Mouse (Mus musculus) MEL (cell line): ENCODE data around the gene Foxj1.

Experiments
- CTCF ChIP-seq, 3 experiments: IDR thresholded peaks in 2 of 3; conservative IDR thresholded peaks in 1 of 3; 2 replicates each; pipeline ENCODE4 v1.5.1; 2011 to 2012; ENCODE audit warnings: low read length in 3 of 3, low read depth in 2 of 3, mild to moderate bottlenecking in 2 of 3, improper control_type of control experiment in 1 of 3, inconsistent platforms in 1 of 3, mixed read lengths in 1 of 3, moderate library complexity in 1 of 3; ENCODE audit not compliant: control insufficient read depth in 1 of 3, insufficient read depth in 1 of 3, poor library complexity in 1 of 3, severe bottlenecking in 1 of 3
- GATA1 ChIP-seq: IDR thresholded peaks from 2 replicates; pipeline ENCODE4 v1.6.1; 2011; ENCODE audit warnings: low read depth, low read length, improper control_type of control experiment
- KAT2A ChIP-seq: conservative IDR thresholded peaks from 2 replicates; pipeline ENCODE4 v1.6.1; 2012; ENCODE audit warnings: low read depth, low read length, improper control_type of control experiment, inconsistent platforms
- ZC3H11A ChIP-seq: IDR thresholded peaks from 2 replicates; pipeline ENCODE4 v1.6.1; 2012; ENCODE audit warnings: low read depth, mild to moderate bottlenecking, inconsistent platforms, low read length, improper control_type of control experiment

DNA sequence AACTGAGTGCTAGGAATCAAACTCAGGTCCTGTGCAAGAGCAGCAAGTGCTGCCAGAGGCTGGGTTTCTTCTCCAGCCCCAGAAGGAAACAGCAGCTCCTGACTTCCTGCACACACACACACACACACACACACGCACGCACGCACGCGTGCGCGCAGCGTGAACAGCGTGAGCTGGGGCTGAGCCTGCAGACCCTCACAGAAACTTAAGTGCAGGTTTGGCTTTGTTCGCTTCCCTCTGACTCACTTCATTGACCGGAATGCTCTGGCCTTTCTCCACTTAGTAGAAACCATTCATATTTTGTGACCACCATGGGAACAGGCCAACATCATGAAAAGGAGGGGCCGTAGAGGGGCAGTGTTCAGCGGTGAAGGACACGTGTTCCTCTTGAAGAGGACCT lies 33.9 kb upstream of the Foxj1 start:
- no peak for TF ChIP-seq KAT2A
- TF ChIP-seq CTCF (IDR thresholded peaks at IDR 0.05 in 2 of 3, conservative IDR thresholded peaks at IDR 0.05 in 1 of 3; ENCODE audit: control insufficient read depth in 1 of 3, insufficient read depth in 1 of 3, low read depth in 2 of 3, low read length in 3 of 3, poor library complexity in 1 of 3, severe bottlenecking in 1 of 3) = no peak
- TF ChIP-seq ZC3H11A = no peak
- no peak for TF ChIP-seq GATA1
